Mouse (Mus musculus): ENCODE measurements around the gene Pef1.

DNA sequence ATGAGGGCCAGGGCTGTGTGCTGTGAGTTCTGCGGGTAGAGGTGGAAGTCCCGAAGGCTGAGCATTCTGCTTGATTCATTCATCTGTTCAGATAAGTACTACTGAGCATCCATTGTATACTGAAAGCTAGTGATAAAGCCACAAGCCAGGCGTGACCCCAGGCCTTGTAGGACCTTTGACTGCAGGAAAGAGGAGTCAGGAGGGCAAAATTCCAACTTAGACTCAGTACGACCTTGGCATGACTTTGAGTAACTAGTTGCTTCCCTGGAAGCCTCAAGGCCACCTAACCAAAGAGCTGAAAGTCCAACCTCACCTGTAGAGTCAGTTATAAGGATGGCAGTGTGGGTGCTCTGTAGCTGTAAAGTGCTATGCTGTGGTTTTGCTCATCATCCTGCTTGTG is 18.4 kb downstream of the Pef1 start:
- TF ChIP-seq MAX (IDR thresholded peaks at IDR 0.05; ENCODE audit: low read depth) (no peak), MYOD1 (IDR thresholded peaks at IDR 0.05; ENCODE audit: control insufficient read depth in 1 of 3, insufficient read length in 2 of 3, low read depth in 2 of 3) (no peak), POLR2A (IDR thresholded peaks at IDR 0.05; ENCODE audit: insufficient read length, low read depth) (no peak)

Measured in myocyte (in vitro differentiated cells).